Mouse (Mus musculus) MEL (cell line): Measurements from ENCODE around the gene Pou6f1. TPM values are rescaled to one million over a fixed set of nuclear protein-coding genes. Genes with fewer than 3 reads are reported as not detected.

Experiments used
- DNase-seq: peaks from one replicate; pipeline ENCODE4 v3.0.0; 2011; ENCODE audit warnings: low read depth, low spot score
- H3K27ac ChIP-seq: 2 replicates; pipeline ENCODE4 v1.5.1; 2012; ENCODE audit warnings: low read depth, mild to moderate bottlenecking, control low read depth, low read length, moderate library complexity; ENCODE audit not compliant: control insufficient read depth
- H3K27me3 ChIP-seq, 2 experiments: fragments of 150-350 bp in 1 of 2; sonication (generic) in 1 of 2; 2 replicates each; pipeline ENCODE4 v1.6.1; 2012; ENCODE audit warnings: low read length in 2 of 2, mild to moderate bottlenecking in 2 of 2, improper control_type of control experiment in 1 of 2, moderate library complexity in 1 of 2; ENCODE audit not compliant: insufficient read depth in 2 of 2, control insufficient read depth in 1 of 2
- H3K36me3 ChIP-seq, 2 experiments: 2 replicates each; pipeline ENCODE4 v1.6.1; 2012 to 2014; ENCODE audit warnings: low read length in 2 of 2, improper control_type of control experiment in 1 of 2, inconsistent platforms in 1 of 2, mild to moderate bottlenecking in 1 of 2; ENCODE audit not compliant: insufficient read depth in 2 of 2, control insufficient read depth in 1 of 2
- H3K4me1 ChIP-seq, 2 experiments: fragments of 150-350 bp in 1 of 2; sonication (generic) in 1 of 2; 2 replicates each; pipeline ENCODE4 v1.6.1; 2012; ENCODE audit warnings: low read length in 2 of 2, improper control_type of control experiment in 1 of 2, mild to moderate bottlenecking in 1 of 2; ENCODE audit not compliant: insufficient read depth in 2 of 2, control insufficient read depth in 1 of 2
- H3K4me3 ChIP-seq, 2 experiments: fragments of 150-350 bp in 1 of 2; sonication (generic) in 1 of 2; 2 replicates each; pipeline ENCODE4 v1.5.1; 2012; ENCODE audit warnings: low read depth in 2 of 2, low read length in 2 of 2, mild to moderate bottlenecking in 2 of 2, moderate library complexity in 2 of 2, control low read depth in 1 of 2, improper control_type of control experiment in 1 of 2; ENCODE audit not compliant: control insufficient read depth in 1 of 2, insufficient read depth in 1 of 2
- H3K79me2 ChIP-seq: 2 replicates; pipeline ENCODE4 v1.6.1; 2012; ENCODE audit warnings: mild to moderate bottlenecking, low read length, moderate library complexity; ENCODE audit not compliant: control insufficient read depth, poor library complexity, insufficient read depth
- H3K9ac ChIP-seq: 2 replicates; pipeline ENCODE4 v1.6.1; 2012; ENCODE audit warnings: low read depth, mild to moderate bottlenecking, control low read depth, low read length, moderate library complexity; ENCODE audit not compliant: control insufficient read depth, poor library complexity, severe bottlenecking
- H3K9me3 ChIP-seq: fragments of 150-350 bp; sonication (generic); replicated peaks from 2 replicates; pipeline ENCODE4 v1.6.1; 2012; ENCODE audit warnings: mild to moderate bottlenecking, low read length, improper control_type of control experiment, moderate library complexity; ENCODE audit not compliant: insufficient read depth
- BHLHE40 ChIP-seq: IDR thresholded peaks from 2 replicates; pipeline ENCODE4 v1.6.1; 2012; ENCODE audit warnings: low read depth, mild to moderate bottlenecking, inconsistent platforms, low read length, improper control_type of control experiment, borderline replicate concordance
- CHD1 ChIP-seq: IDR thresholded peaks from 2 replicates; pipeline ENCODE4 v1.6.1; 2012; ENCODE audit warnings: low read depth, mild to moderate bottlenecking, inconsistent platforms, low read length, improper control_type of control experiment
- ELF1 ChIP-seq: IDR thresholded peaks from 2 replicates; pipeline ENCODE4 v1.6.1; 2014; ENCODE audit warnings: low read depth, mild to moderate bottlenecking, inconsistent platforms, low read length, improper control_type of control experiment, moderate library complexity
- GABPA ChIP-seq: IDR thresholded peaks from 2 replicates; pipeline ENCODE4 v1.6.1; 2012; ENCODE audit warnings: low read depth, mild to moderate bottlenecking, inconsistent platforms, low read length, improper control_type of control experiment, moderate library complexity
- MAZ ChIP-seq: IDR thresholded peaks from 2 replicates; pipeline ENCODE4 v1.6.1; 2012; ENCODE audit warnings: low read depth, mild to moderate bottlenecking, inconsistent platforms, low read length, improper control_type of control experiment
- MXI1 ChIP-seq: IDR thresholded peaks from 2 replicates; pipeline ENCODE4 v1.6.1; 2011; ENCODE audit warnings: mild to moderate bottlenecking, low read depth, low read length, improper control_type of control experiment
- NRF1 ChIP-seq: IDR thresholded peaks from 2 replicates; pipeline ENCODE4 v1.6.1; 2014; ENCODE audit warnings: low read depth, mild to moderate bottlenecking, inconsistent platforms, low read length, improper control_type of control experiment, moderate library complexity; ENCODE audit not compliant: poor library complexity, insufficient read depth, severe bottlenecking
- RCOR1 ChIP-seq: IDR thresholded peaks from 2 replicates; pipeline ENCODE4 v1.6.1; 2012; ENCODE audit warnings: low read depth, mild to moderate bottlenecking, inconsistent platforms, low read length, improper control_type of control experiment
- SIN3A ChIP-seq: IDR thresholded peaks from 2 replicates; pipeline ENCODE4 v1.6.1; 2012; ENCODE audit warnings: low read length, improper control_type of control experiment, inconsistent platforms
- TBP ChIP-seq: IDR thresholded peaks from 2 replicates; pipeline ENCODE4 v1.8.0; 2011; ENCODE audit warnings: low read depth, low read length, improper control_type of control experiment
- TCF12 ChIP-seq: IDR thresholded peaks from 2 replicates; pipeline ENCODE4 v1.6.1; 2014; ENCODE audit warnings: low read depth, mild to moderate bottlenecking, inconsistent platforms, low read length, improper control_type of control experiment, moderate library complexity
- USF1 ChIP-seq: IDR thresholded peaks from 2 replicates; pipeline ENCODE4 v1.6.1; 2014; ENCODE audit warnings: low read depth, mild to moderate bottlenecking, inconsistent platforms, low read length, improper control_type of control experiment, moderate library complexity
- ZC3H11A ChIP-seq: IDR thresholded peaks from 2 replicates; pipeline ENCODE4 v1.6.1; 2012; ENCODE audit warnings: low read depth, mild to moderate bottlenecking, inconsistent platforms, low read length, improper control_type of control experiment
- ZMIZ1 ChIP-seq: IDR thresholded peaks from 2 replicates; pipeline ENCODE4 v1.6.1; 2012; ENCODE audit warnings: low read depth, mild to moderate bottlenecking, inconsistent platforms, low read length, improper control_type of control experiment, moderate library complexity
- ZNF384 ChIP-seq: IDR thresholded peaks from 2 replicates; pipeline ENCODE4 v1.6.1; 2012; ENCODE audit warnings: low read depth, mild to moderate bottlenecking, inconsistent platforms, low read length, improper control_type of control experiment
- polyA plus RNA-seq, 2 experiments: library from polyadenylated mRNA; stranded (reverse) in 1 of 2; unstranded in 1 of 2; fragments of >175 nt in 1 of 2; fragments of >200 nt in 1 of 2; gene quantifications; 2 replicates each; pipeline versions ENCODE4 v1.2.1 to v1.2.4; 2012; ENCODE audit warnings: low replicate concordance in 2 of 2, low read depth in 1 of 2; ENCODE audit not compliant: insufficient read length in 2 of 2, insufficient read depth in 1 of 2, missing spikeins in 1 of 2
- total RNA-seq: library from RNA; depleted of rRNA; stranded (reverse); fragments of 300-350 nt; gene quantifications from 2 replicates; pipeline ENCODE4 v1.2.3, GENCODE M21; 2012

Pou6f1 gene
- total and polyA plus RNA-seq, 3 experiments, result 0.46 to 2.5 TPM; not detected in 1

GRCm38 (mm10) chr15:100627774-100628370, 28.1 kb upstream of the Pou6f1 start:
- DNase-seq, result no peak
- no peak overlapping the region for H3K4me3 ChIP-seq
- H3K27me3 ChIP-seq, result no peaks in the 10 kb centered on the region
- no peaks in the 10 kb centered on the region for H3K9me3 ChIP-seq
- no peak for TF ChIP-seq USF1
- TF ChIP-seq SIN3A, result no peak
- no peak for TF ChIP-seq MXI1
- TF ChIP-seq RCOR1, result no peak
- TF ChIP-seq GABPA, result no peak
- no peak for TF ChIP-seq NRF1
- no peak for TF ChIP-seq ZNF384
- no peak for TF ChIP-seq CHD1
- TF ChIP-seq TCF12, result no peak
- no peak for TF ChIP-seq ELF1
- no peak for TF ChIP-seq MAZ
- no peak for TF ChIP-seq BHLHE40
- no peak for TF ChIP-seq TBP
- TF ChIP-seq ZMIZ1, result no peak
- no peak for TF ChIP-seq ZC3H11A
- no peak overlapping the region for H3K9ac ChIP-seq
- H3K27ac ChIP-seq, result no peak overlapping the region
- no peaks in the 10 kb centered on the region for H3K79me2 ChIP-seq
- peaks cover 2 to 17% of the 10 kb centered on the region in 2 experiments for H3K4me1 ChIP-seq
- peaks cover 0 to 11% of the 10 kb centered on the region in 2 experiments; a peak in 2 of 4 replicates for H3K36me3 ChIP-seq

GRCm38 (mm10) chr15:100627287-100627686, 27.5 kb upstream of the Pou6f1 start:
- peak overlapping the region in 1 of 2 experiments; percentile 37; a peak in 1 of 4 replicates for H3K4me3 ChIP-seq

More at GRCm38 (mm10) chr15:100627287-100627686, 27.5 kb upstream of the Pou6f1 start:
- Histone ChIP-seq H3K36me3 (peaks cover 0 to 11% of the 10 kb centered on the region in 2 experiments; a peak in 2 of 4 replicates), H3K27me3 (no peaks in the 10 kb centered on the region)
- TF ChIP-seq ZNF384 (peak; percentile 84), TCF12 (no peak)
- TF ChIP-seq, all 39 proteins: peak for 1
- no peak overlapping the region for H3K9ac ChIP-seq
- no peaks in the 10 kb centered on the region for H3K9me3 ChIP-seq
- H3K79me2 ChIP-seq, result no peaks in the 10 kb centered on the region
- peaks cover 2 to 13% of the 10 kb centered on the region in 2 experiments for H3K4me1 ChIP-seq
- H3K27ac ChIP-seq, result no peak overlapping the region
- peak; percentile 76 for DNase-seq
